Mouse (Mus musculus): ENCODE results near the gene Agrp.
"Not testable (repeated sequence)": the region's sequence is repeated elsewhere in the genome, so short reads cannot be mapped to it uniquely, and the experiment has no call there.

Gene Agrp

GRCm38 (mm10) chr8:105622421-105622920 is 14.7 kb downstream of the Agrp start:
- peak; percentile 94 to 96 for DNase-seq (ENCODE audit: low spot score in 2 of 2)

- no peak for DNase-seq (ENCODE audit: low spot score in 2 of 2)
Measured at GRCm38 (mm10) chr8:105621841-105622240, 15.4 kb downstream of the Agrp start.

- DNase-seq (ENCODE audit: low spot score in 2 of 2), result no peak
Measured at GRCm38 (mm10) chr8:105620946-105621720, 16.1 kb downstream of the Agrp start.

- no peak for DNase-seq (ENCODE audit: low spot score in 2 of 2)
Measured at GRCm38 (mm10) chr8:105620211-105620610, 17.0 kb downstream of the Agrp start.

GRCm38 (mm10) chr8:105618892-105619591 is 18.2 kb downstream of the Agrp start:
- DNase-seq (ENCODE audit: low spot score in 2 of 2), result no peak

- DNase-seq (ENCODE audit: low spot score in 2 of 2), result no peak
Measured at GRCm38 (mm10) chr8:105618279-105618634, 18.9 kb downstream of the Agrp start.

GRCm38 (mm10) chr8:105617451-105618278 is 19.5 kb downstream of the Agrp start:
- no peak for DNase-seq (ENCODE audit: low spot score in 2 of 2)

GRCm38 (mm10) chr8:105615942-105616341 is 21.3 kb downstream of the Agrp start:
- peak in 1 of 2 experiments; percentile 60 for DNase-seq (ENCODE audit: low spot score in 2 of 2)

GRCm38 (mm10) chr8:105613830-105614511 is 23.2 kb downstream of the Agrp start:
- no peak for DNase-seq (ENCODE audit: low spot score in 2 of 2)

- DNase-seq (ENCODE audit: low spot score in 2 of 2), result no peak
Measured at GRCm38 (mm10) chr8:105613037-105613436, 24.2 kb downstream of the Agrp start.

- no peak for DNase-seq (ENCODE audit: low spot score in 2 of 2)
Measured at GRCm38 (mm10) chr8:105611836-105612235, 25.4 kb downstream of the Agrp start.

GRCm38 (mm10) chr8:105609771-105610170 is 27.4 kb downstream of the Agrp start:
- no peak for DNase-seq (ENCODE audit: low spot score in 2 of 2)

GRCm38 (mm10) chr8:105609355-105609754 is 27.8 kb downstream of the Agrp start:
- DNase-seq (ENCODE audit: low spot score in 2 of 2), result no peak

- DNase-seq (ENCODE audit: low spot score in 2 of 2), result no peak
Measured at GRCm38 (mm10) chr8:105607684-105608083, 29.5 kb downstream of the Agrp start.

GRCm38 (mm10) chr8:105607062-105607461 is 30.1 kb downstream of the Agrp start:
- DNase-seq (ENCODE audit: low spot score in 2 of 2), result no peak

- DNase-seq (ENCODE audit: low spot score in 2 of 2), result peak; percentile 82 to 88
Measured at GRCm38 (mm10) chr8:105606189-105607023, 30.8 kb downstream of the Agrp start.

- DNase-seq (ENCODE audit: low spot score in 2 of 2), result no peak
Measured at GRCm38 (mm10) chr8:105605491-105606188, 31.6 kb downstream of the Agrp start.

- DNase-seq (ENCODE audit: low spot score in 2 of 2), result peak; percentile 68 to 77
Measured at GRCm38 (mm10) chr8:105604804-105605381, 32.3 kb downstream of the Agrp start, which contains the start of gene Ripor1. TSS of gene Ripor1 (plus strand) at chr8:105605255.

- not testable (repeated sequence) for DNase-seq (ENCODE audit: low spot score in 2 of 2)
Measured at GRCm38 (mm10) chr8:105602540-105602939, 34.7 kb downstream of the Agrp start.

Measured in right cerebral cortex, adult 2 months (tissue).